Mouse (Mus musculus): ENCODE results near the gene Tnnt2. TPM values are rescaled to one million over a fixed set of nuclear protein-coding genes. Genes with fewer than 3 reads are reported as not detected.

Tnnt2 gene
- polyA plus RNA-seq, 1 experiment from 2014 or later: 4.3 TPM

DNA sequence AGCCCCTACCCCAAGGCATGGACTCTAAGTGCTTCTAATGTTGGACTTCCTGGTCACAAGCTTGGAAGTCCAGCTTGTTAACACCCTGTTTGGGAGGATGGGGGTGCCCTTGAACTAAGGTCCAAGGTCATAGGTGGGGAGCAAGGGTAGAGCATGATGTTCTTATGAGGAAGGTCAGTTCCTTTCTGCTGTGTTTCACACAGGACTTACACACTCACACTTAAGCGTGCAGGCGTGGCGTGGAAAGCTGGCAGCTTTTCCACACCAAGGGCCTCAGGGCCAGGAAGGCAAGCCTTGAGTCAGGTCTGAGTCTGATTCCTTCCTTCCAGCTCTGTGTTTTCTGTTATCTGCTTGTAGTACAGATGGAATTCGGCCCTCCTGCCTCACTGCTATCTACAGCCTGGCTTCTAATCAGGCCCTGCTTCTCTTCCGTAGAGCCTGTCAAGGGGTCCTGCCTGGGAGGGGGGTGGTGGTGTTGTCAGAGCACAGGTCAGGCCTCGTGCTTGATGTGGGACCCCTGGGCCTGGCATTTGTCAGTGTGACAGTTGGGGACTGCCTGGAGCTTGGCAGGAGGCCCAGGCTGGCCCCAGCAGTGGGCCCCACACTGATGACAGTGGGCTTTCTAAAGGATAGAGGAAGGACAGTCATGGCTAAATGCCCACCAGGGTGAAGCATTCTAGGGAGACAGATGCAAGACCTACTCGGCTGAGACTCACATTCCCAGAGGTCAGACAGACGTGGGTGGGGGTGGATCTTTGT lies 35.8 kb upstream of the Tnnt2 start:
- Histone ChIP-seq H3K27ac (no peak overlapping the region), H3K9me3 (replicated peaks) (no peaks in the 10 kb centered on the region), H3K4me2 (no peak overlapping the region), H3K4me1 (replicated peaks) (peaks cover 25% of the 10 kb centered on the region), H3K9ac (no peak overlapping the region), H3K36me3 (no peaks in the 10 kb centered on the region), H3K27me3 (peaks cover 16% of the 10 kb centered on the region), H3K4me3 (replicated peaks) (no peak overlapping the region)
- 26% methylated on average over 8 of the region's 8 CpGs for WGBS (ENCODE audit: insufficient replicate concordance)
- DNase-seq: no peak
- ATAC-seq (ENCODE audit: low read depth): peak; percentile 54; the same call in 1 of the 2 replicates

- WGBS (ENCODE audit: insufficient replicate concordance): 48% methylated on average over 10 of the region's 10 CpGs
- no peak for DNase-seq
Measured at GRCm38 (mm10) chr1:135807546-135807945, 28.6 kb upstream of the Tnnt2 start.

GRCm38 (mm10) chr1:135810180-135810579 lies 26.0 kb upstream of the Tnnt2 start:
- Histone ChIP-seq H3K36me3 (no peaks in the 10 kb centered on the region), H3K4me1 (replicated peaks) (0 out of 2 replicates have a peak, but pooled peaks cover 5% of the 10 kb centered on the region), H3K4me3 (replicated peaks) (no peak overlapping the region), H3K9me3 (replicated peaks) (no peaks in the 10 kb centered on the region), H3K4me2 (no peak overlapping the region), H3K27ac (no peak overlapping the region), H3K27me3 (peaks cover 20% of the 10 kb centered on the region; the same call in 1 of the 2 replicates), H3K9ac (no peak overlapping the region)
- ATAC-seq (ENCODE audit: low read depth): no peak
- WGBS (ENCODE audit: insufficient replicate concordance): 43% methylated on average over 2 of the region's 2 CpGs
- no peak for DNase-seq

More at GRCm38 (mm10) chr1:135807546-135807945, 28.6 kb upstream of the Tnnt2 start:
- Histone ChIP-seq H3K9me3 (replicated peaks) (no peaks in the 10 kb centered on the region), H3K4me3 (replicated peaks) (no peak overlapping the region), H3K4me1 (replicated peaks) (0 out of 2 replicates have a peak, but pooled peaks cover under 1% of the 10 kb centered on the region), H3K27ac (no peak overlapping the region), H3K4me2 (no peak overlapping the region), H3K27me3 (peaks cover 1% of the 10 kb centered on the region; the same call in 1 of the 2 replicates), H3K36me3 (no peaks in the 10 kb centered on the region), H3K9ac (no peak overlapping the region)
- no peak for ATAC-seq (ENCODE audit: low read depth)

- DNase-seq (peak; percentile 57), ATAC-seq (ENCODE audit: low read depth) (no peak)
- Histone ChIP-seq H3K27me3 (peaks cover 28% of the 10 kb centered on the region), H3K36me3 (no peaks in the 10 kb centered on the region), H3K27ac (no peak overlapping the region), H3K9me3 (replicated peaks) (no peaks in the 10 kb centered on the region), H3K4me3 (replicated peaks) (no peak overlapping the region), H3K4me2 (no peak overlapping the region), H3K9ac (no peak overlapping the region), H3K4me1 (replicated peaks) (0 out of 2 replicates have a peak, but pooled peaks cover 5% of the 10 kb centered on the region)
- 30% methylated on average over 7 of the region's 7 CpGs for WGBS (ENCODE audit: insufficient replicate concordance)
Measured at GRCm38 (mm10) chr1:135811016-135811646, 25.0 kb upstream of the Tnnt2 start.

DNA sequence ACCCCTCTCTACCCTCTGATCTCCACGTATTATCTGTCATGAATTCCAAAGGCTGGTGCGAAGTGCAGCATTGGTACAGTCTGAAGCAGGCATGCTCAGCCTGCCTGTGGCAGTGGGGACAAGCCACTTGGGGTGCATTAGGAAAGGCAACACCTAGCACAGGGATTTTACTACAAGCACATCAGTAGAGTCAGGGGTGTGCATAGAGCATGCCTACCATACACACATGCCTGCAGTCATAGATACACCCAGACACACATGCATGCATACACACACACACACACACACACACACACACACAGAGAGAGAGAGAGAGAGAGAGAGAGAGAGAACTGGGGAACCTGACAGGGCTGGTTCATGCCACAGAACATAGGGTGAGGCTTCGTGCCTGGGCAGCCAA lies 23.9 kb upstream of the Tnnt2 start:
- ATAC-seq (ENCODE audit: low read depth) (no peak), DNase-seq (no peak)
- no peak overlapping the region for H3K27ac ChIP-seq
- 0 out of 2 replicates have a peak, but pooled peaks cover 5% of the 10 kb centered on the region for H3K4me1 ChIP-seq (replicated peaks)
- peaks cover 39% of the 10 kb centered on the region for H3K27me3 ChIP-seq
- no peak overlapping the region for H3K4me3 ChIP-seq (replicated peaks)
- 54% methylated on average over 3 of the region's 3 CpGs for WGBS (ENCODE audit: insufficient replicate concordance)
- no peaks in the 10 kb centered on the region for H3K36me3 ChIP-seq
- no peak overlapping the region for H3K9ac ChIP-seq
- H3K9me3 ChIP-seq (replicated peaks): no peaks in the 10 kb centered on the region
- H3K4me2 ChIP-seq: no peak overlapping the region

DNA sequence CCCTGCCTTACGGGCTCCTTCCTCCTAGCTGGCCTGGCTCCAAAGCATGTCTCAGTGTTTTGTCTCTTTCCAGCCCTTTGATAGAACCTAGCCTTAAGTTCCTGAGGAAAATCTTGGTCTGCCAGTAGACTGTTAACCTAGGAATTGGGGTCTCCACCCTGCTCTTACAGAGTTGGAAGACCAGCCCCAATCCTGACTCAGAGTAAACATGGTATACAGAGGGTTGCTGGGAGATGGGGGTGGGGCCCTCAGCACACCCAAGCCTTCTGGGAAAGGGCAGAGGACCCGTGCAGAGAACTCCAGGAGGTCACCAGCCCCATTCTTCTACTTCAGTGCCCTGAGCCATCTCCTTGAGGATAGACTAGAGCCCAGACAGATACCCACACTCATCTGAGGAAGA lies 23.5 kb upstream of the Tnnt2 start:
- no peak overlapping the region for H3K9ac ChIP-seq
- 36% methylated on average over 2 of the region's 2 CpGs for WGBS (ENCODE audit: insufficient replicate concordance)
- no peaks in the 10 kb centered on the region for H3K9me3 ChIP-seq (replicated peaks)
- H3K4me2 ChIP-seq: no peak overlapping the region
- H3K4me1 ChIP-seq (replicated peaks): 0 out of 2 replicates have a peak, but pooled peaks cover 5% of the 10 kb centered on the region
- no peak for DNase-seq
- peaks cover 43% of the 10 kb centered on the region for H3K27me3 ChIP-seq
- no peak overlapping the region for H3K27ac ChIP-seq
- H3K4me3 ChIP-seq (replicated peaks): no peak overlapping the region
- H3K36me3 ChIP-seq: no peaks in the 10 kb centered on the region
- no peak for ATAC-seq (ENCODE audit: low read depth)

GRCm38 (mm10) chr1:135813071-135813470 lies 23.1 kb upstream of the Tnnt2 start:
- no peak overlapping the region for H3K4me2 ChIP-seq

DNA sequence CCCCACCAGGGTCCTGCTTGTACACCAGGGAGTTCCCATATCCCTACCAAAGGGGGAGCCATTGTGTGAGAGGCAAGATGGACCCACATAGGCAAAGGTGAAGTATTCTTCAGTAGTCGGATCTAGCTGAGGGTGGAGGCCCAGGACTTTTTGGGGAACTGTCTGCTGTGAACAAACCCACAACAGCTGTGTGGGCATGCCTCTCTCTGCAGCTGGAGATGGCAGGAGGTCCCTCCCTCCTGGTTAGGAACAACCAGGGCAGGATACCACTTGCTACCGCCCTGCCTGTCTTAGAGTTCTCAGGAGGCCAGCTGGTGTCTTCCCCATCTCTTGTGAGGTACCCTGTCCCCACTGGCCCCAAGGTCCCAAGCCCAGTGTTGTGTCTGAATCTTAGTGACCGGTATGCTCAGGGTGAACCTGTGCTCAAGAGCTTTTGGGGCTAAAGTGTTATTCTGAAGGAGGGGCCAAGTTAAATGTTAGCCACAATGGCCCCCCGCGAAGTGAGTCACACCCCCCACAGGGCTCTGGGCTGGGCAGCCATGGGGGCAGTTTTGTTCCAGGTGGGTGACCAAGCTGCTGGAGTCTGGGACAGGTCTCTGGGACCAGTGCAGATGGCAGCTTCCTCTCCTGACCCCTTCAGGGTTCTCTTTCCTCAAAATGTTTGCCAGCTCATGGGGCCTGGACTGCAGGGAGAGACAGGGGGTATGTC lies 22.3 kb upstream of the Tnnt2 start:
- WGBS (ENCODE audit: insufficient replicate concordance): 53% methylated on average over 5 of the region's 5 CpGs
- no peak for DNase-seq
- Histone ChIP-seq H3K27me3 (peaks cover 55% of the 10 kb centered on the region), H3K4me2 (no peak overlapping the region), H3K9me3 (replicated peaks) (no peaks in the 10 kb centered on the region), H3K27ac (no peak overlapping the region), H3K4me1 (replicated peaks) (0 out of 2 replicates have a peak, but pooled peaks cover 8% of the 10 kb centered on the region), H3K4me3 (replicated peaks) (no peak overlapping the region), H3K9ac (no peak overlapping the region), H3K36me3 (no peaks in the 10 kb centered on the region)
- no peak for ATAC-seq (ENCODE audit: low read depth)

More at GRCm38 (mm10) chr1:135813071-135813470, 23.1 kb upstream of the Tnnt2 start:
- no peak overlapping the region for H3K27ac ChIP-seq
- peaks cover 47% of the 10 kb centered on the region for H3K27me3 ChIP-seq
- DNase-seq: no peak
- no peak overlapping the region for H3K9ac ChIP-seq
- H3K36me3 ChIP-seq: no peaks in the 10 kb centered on the region
- no peaks in the 10 kb centered on the region for H3K9me3 ChIP-seq (replicated peaks)
- no peak overlapping the region for H3K4me3 ChIP-seq (replicated peaks)
- no peak for ATAC-seq (ENCODE audit: low read depth)
- H3K4me1 ChIP-seq (replicated peaks): 0 out of 2 replicates have a peak, but pooled peaks cover 5% of the 10 kb centered on the region
- 51% methylated on average over 4 of the region's 4 CpGs for WGBS (ENCODE audit: insufficient replicate concordance)

DNA sequence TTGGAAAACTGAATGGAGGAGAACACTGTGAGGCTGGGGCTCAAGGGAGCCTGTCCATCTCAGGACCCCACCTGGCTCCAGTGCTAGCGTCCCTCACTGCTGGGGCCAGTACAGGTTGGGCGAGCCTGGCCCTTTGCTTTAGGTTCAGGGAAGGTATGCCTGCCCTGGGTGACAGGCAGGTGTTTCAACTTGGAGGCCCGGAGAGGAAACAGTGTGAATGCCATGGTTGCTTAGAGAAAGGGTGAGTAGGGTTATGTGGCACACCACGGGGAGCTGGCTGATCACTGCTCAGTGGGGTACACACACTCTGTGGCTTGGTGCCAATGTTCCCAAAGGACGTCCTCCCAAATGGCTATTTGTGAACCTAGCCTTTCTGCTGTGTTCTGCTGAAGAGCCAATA lies 21.6 kb upstream of the Tnnt2 start:
- Histone ChIP-seq H3K36me3 (no peaks in the 10 kb centered on the region), H3K4me2 (no peak overlapping the region), H3K27ac (no peak overlapping the region), H3K4me3 (replicated peaks) (no peak overlapping the region), H3K27me3 (peaks cover 62% of the 10 kb centered on the region), H3K9ac (no peak overlapping the region), H3K4me1 (replicated peaks) (0 out of 2 replicates have a peak, but pooled peaks cover 9% of the 10 kb centered on the region), H3K9me3 (replicated peaks) (no peaks in the 10 kb centered on the region)
- ATAC-seq (ENCODE audit: low read depth) (no peak), DNase-seq (no peak)
- WGBS (ENCODE audit: insufficient replicate concordance): 53% methylated on average over 5 of the region's 5 CpGs

DNA sequence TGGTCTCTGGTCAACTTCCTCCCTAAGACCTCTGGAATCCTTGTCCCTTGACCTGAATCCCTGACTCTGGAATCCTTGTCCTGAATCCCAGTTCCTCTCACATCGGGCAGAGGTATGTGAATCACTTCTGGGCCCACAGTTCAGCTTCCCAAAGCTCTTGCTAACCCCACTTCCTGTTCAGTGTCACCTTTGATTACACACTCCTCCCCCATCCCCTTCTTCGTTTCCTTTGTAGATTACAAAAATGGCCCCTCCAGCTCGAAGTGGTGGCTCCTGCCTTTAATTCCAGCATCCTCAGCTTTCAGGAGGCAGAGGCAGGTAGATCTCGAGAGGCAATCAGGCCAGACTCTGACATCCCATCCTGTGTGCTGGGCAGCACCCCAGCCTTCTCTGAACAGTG lies 18.6 kb upstream of the Tnnt2 start:
- H3K4me1 ChIP-seq (replicated peaks): 0 out of 2 replicates have a peak, but pooled peaks cover 8% of the 10 kb centered on the region
- H3K27ac ChIP-seq: no peak overlapping the region
- no peak overlapping the region for H3K4me2 ChIP-seq
- H3K4me3 ChIP-seq (replicated peaks): no peak overlapping the region
- H3K27me3 ChIP-seq: peaks cover 91% of the 10 kb centered on the region
- WGBS (ENCODE audit: insufficient replicate concordance): 25% methylated on average over 4 of the region's 4 CpGs
- no peak overlapping the region for H3K9ac ChIP-seq
- ATAC-seq (ENCODE audit: low read depth) (no peak), DNase-seq (no peak)
- no peaks in the 10 kb centered on the region for H3K36me3 ChIP-seq
- H3K9me3 ChIP-seq (replicated peaks): no peaks in the 10 kb centered on the region

DNA sequence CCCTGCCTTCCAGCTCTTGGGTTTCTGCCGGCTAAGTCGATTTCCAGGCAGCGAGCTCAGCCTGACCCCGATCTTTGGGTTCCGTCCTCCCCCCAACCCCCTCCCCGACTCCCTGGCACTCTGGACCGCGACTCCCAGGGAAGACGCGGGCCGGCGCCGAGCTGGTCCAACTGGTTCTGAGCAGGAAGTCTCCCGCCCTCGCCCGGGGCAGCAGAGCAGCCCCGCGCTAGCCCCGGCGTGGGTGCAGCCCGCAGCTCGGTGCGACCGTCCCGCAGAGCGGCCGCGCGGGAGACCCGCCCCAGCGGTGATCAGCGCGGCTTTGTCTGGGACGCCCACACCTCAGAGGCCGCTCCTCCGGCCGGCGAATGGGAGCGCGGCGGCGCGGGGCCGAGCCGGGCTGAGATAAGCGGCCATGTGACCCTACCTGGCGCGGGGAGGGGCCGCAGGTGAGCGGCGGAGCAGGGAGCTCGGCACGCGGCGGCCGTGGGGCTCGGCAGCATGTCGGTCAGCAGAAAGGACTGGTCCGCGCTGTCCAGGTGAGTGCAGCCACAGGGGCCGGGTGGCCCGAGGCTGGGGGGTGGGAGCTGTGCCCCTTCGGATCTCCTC lies 17.6 kb upstream of the Tnnt2 start, which contains the start of gene Lad1:
Gene Lad1, plus strand, starts transcription at position 118 of the 606 bp plus-strand sequence.
- under 1% methylated on average over 57 of the region's 63 CpGs for WGBS (ENCODE audit: insufficient replicate concordance)
- H3K4me3 ChIP-seq (replicated peaks): peak within 1 kb of the TSS; percentile 51
- DNase-seq (no peak), ATAC-seq (ENCODE audit: low read depth) (no peak; the same call in 1 of the 2 replicates)
- peaks cover 94% of the 10 kb centered on the region for H3K27me3 ChIP-seq
- no peaks in the 10 kb centered on the region for H3K9me3 ChIP-seq (replicated peaks)
- H3K36me3 ChIP-seq: no peaks in the 10 kb centered on the region
- peak within 1 kb of the TSS; percentile 65 for H3K4me2 ChIP-seq
- H3K27ac ChIP-seq: no peak within 1 kb of the TSS
- H3K4me1 ChIP-seq (replicated peaks): 0 out of 2 replicates have a peak, but pooled peaks cover 4% of the 10 kb centered on the region
- peak within 1 kb of the TSS; percentile 17; the same call in 1 of the 2 replicates for H3K9ac ChIP-seq

Measured in liver, embryonic 13.5 days (tissue).